Mouse (Mus musculus) CH12.LX (cell line): ENCODE results near the gene Mettl24. TPM values are rescaled to one million over a fixed set of nuclear protein-coding genes. Genes with fewer than 3 reads are reported as not detected.
"Not testable (repeated sequence)": the region's sequence is repeated elsewhere in the genome, so short reads cannot be mapped to it uniquely, and the experiment has no call there.

Experiments used
- DNase-seq: peaks from one replicate; pipeline ENCODE4 v3.0.0-alpha.2; 2013; ENCODE audit errors: extremely low read depth
- H3K27ac ChIP-seq: 2 replicates; pipeline ENCODE4 v1.5.1; 2012; ENCODE audit warnings: low read depth, mild to moderate bottlenecking, control low read depth, moderate library complexity; ENCODE audit not compliant: insufficient read depth
- H3K27me3 ChIP-seq: replicated peaks from 2 replicates; pipeline ENCODE3; 2012; ENCODE audit warnings: inconsistent platforms
- H3K36me3 ChIP-seq, 2 experiments: replicated peaks in 1 of 2; 2 replicates each; pipeline versions ENCODE3 to v1.6.1; 2012; ENCODE audit warnings: inconsistent platforms in 1 of 2, low read length in 1 of 2, mild to moderate bottlenecking in 1 of 2, mixed read lengths in 1 of 2, moderate library complexity in 1 of 2; ENCODE audit not compliant: control insufficient read depth in 1 of 2, insufficient read depth in 1 of 2
- H3K4me1 ChIP-seq, 2 experiments: 2 replicates each; pipeline ENCODE4 v1.6.1; 2012; ENCODE audit warnings: inconsistent platforms in 1 of 2, moderate library complexity in 1 of 2; ENCODE audit not compliant: insufficient read depth in 2 of 2, control insufficient read depth in 1 of 2
- H3K4me2 ChIP-seq: 2 replicates; pipeline ENCODE4 v1.6.1; 2012; ENCODE audit warnings: low read depth, mild to moderate bottlenecking, control low read depth; ENCODE audit not compliant: poor library complexity, insufficient read depth, severe bottlenecking
- H3K4me3 ChIP-seq, 3 experiments: fragments of 150-350 bp in 1 of 3; sonication (generic) in 1 of 3; replicated peaks in 1 of 3; 2 replicates each; pipeline versions ENCODE3 to v1.5.1; 2011 to 2012; ENCODE audit warnings: low read depth in 2 of 3, low read length in 2 of 3, mild to moderate bottlenecking in 2 of 3, moderate library complexity in 2 of 3, control low read depth in 1 of 3, improper control_type of control experiment in 1 of 3, inconsistent platforms in 1 of 3, mixed read lengths in 1 of 3; ENCODE audit not compliant: poor library complexity in 1 of 3
- H3K79me2 ChIP-seq: replicated peaks from 2 replicates; pipeline ENCODE4 v1.6.1; 2012; ENCODE audit warnings: mild to moderate bottlenecking, moderate library complexity; ENCODE audit not compliant: control insufficient read depth, poor library complexity, insufficient read depth, severe bottlenecking; ENCODE audit errors: extremely low read depth
- H3K9ac ChIP-seq: 2 replicates; pipeline ENCODE4 v1.6.1; 2012; ENCODE audit warnings: low read depth, mild to moderate bottlenecking, control low read depth, moderate library complexity; ENCODE audit not compliant: insufficient read depth
- H3K9me3 ChIP-seq: replicated peaks from 2 replicates; pipeline ENCODE3; 2012; ENCODE audit warnings: low read length, inconsistent platforms, mixed read lengths
- BHLHE40 ChIP-seq: IDR thresholded peaks from 2 replicates; pipeline ENCODE4 v1.6.1; 2011; ENCODE audit warnings: mild to moderate bottlenecking, low read depth, low read length, improper control_type of control experiment
- CHD1 ChIP-seq: IDR thresholded peaks from 2 replicates; pipeline ENCODE4 v1.6.1; 2012; ENCODE audit warnings: low read depth, low read length, improper control_type of control experiment, inconsistent platforms
- CHD2 ChIP-seq: IDR thresholded peaks from 2 replicates; pipeline ENCODE4 v1.6.1; 2011; ENCODE audit warnings: low read length, improper control_type of control experiment
- CTCF ChIP-seq, 2 experiments: IDR thresholded peaks in 1 of 2; conservative IDR thresholded peaks in 1 of 2; 2 replicates each; pipeline ENCODE4 v1.5.1; 2011 to 2012; ENCODE audit warnings: low read depth in 2 of 2, low read length in 2 of 2, improper control_type of control experiment in 1 of 2, inconsistent platforms in 1 of 2, mild to moderate bottlenecking in 1 of 2, moderate library complexity in 1 of 2
- E2F4 ChIP-seq: IDR thresholded peaks from 2 replicates; pipeline ENCODE4 v1.6.1; 2011; ENCODE audit warnings: low read depth, low read length, improper control_type of control experiment; ENCODE audit not compliant: insufficient replicate concordance
- ELF1 ChIP-seq: IDR thresholded peaks from 2 replicates; pipeline ENCODE4 v1.6.1; 2014; ENCODE audit warnings: low read depth, mild to moderate bottlenecking, inconsistent platforms, low read length, improper control_type of control experiment
- EP300 ChIP-seq: IDR thresholded peaks from 2 replicates; pipeline ENCODE4 v1.6.1; 2011; ENCODE audit warnings: low read length, improper control_type of control experiment
- GABPA ChIP-seq: IDR thresholded peaks from 2 replicates; pipeline ENCODE4 v1.6.1; 2012; ENCODE audit warnings: low read depth, low read length, improper control_type of control experiment, inconsistent platforms; ENCODE audit not compliant: insufficient replicate concordance
- HCFC1 ChIP-seq: IDR thresholded peaks from 2 replicates; pipeline ENCODE4 v1.6.1; 2012; ENCODE audit warnings: low read depth, mild to moderate bottlenecking, inconsistent platforms, low read length, improper control_type of control experiment
- IRF4 ChIP-seq: IDR thresholded peaks from 2 replicates; pipeline ENCODE4 v1.6.1; 2014; ENCODE audit warnings: low read depth, mild to moderate bottlenecking, inconsistent platforms, low read length, improper control_type of control experiment
- JUND ChIP-seq: conservative IDR thresholded peaks from 2 replicates; pipeline ENCODE4 v1.6.1; 2011; ENCODE audit warnings: low read depth, low read length, improper control_type of control experiment
- KAT2A ChIP-seq: IDR thresholded peaks from 2 replicates; pipeline ENCODE4 v1.6.1; 2012; ENCODE audit warnings: low read length, improper control_type of control experiment, inconsistent platforms; ENCODE audit not compliant: insufficient replicate concordance
- MAFK ChIP-seq: IDR thresholded peaks from 2 replicates; pipeline ENCODE4 v1.6.1; 2011; ENCODE audit warnings: low read length, improper control_type of control experiment; ENCODE audit not compliant: insufficient replicate concordance
- MAX ChIP-seq: IDR thresholded peaks from 2 replicates; pipeline ENCODE4 v1.6.1; 2011; ENCODE audit warnings: low read length, improper control_type of control experiment
- MEF2A ChIP-seq: IDR thresholded peaks from 2 replicates; pipeline ENCODE4 v1.6.1; 2014; ENCODE audit warnings: low read depth, mild to moderate bottlenecking, inconsistent platforms, low read length, improper control_type of control experiment, borderline replicate concordance
- MYC ChIP-seq: IDR thresholded peaks from 2 replicates; pipeline ENCODE4 v1.6.1; 2011; ENCODE audit warnings: low read depth, mild to moderate bottlenecking, improper control_type of control experiment, low read length
- POLR2A ChIP-seq: IDR thresholded peaks from 2 replicates; pipeline ENCODE4 v1.6.1; 2011; ENCODE audit warnings: low read depth, mild to moderate bottlenecking, improper control_type of control experiment, low read length
- POLR2AphosphoS2 ChIP-seq: IDR thresholded peaks from 2 replicates; pipeline ENCODE4 v1.6.1; 2011; ENCODE audit warnings: low read depth, low read length, improper control_type of control experiment
- RAD21 ChIP-seq: IDR thresholded peaks from 2 replicates; pipeline ENCODE4 v1.6.1; 2011; ENCODE audit warnings: low read depth, mild to moderate bottlenecking, low read length, improper control_type of control experiment, moderate library complexity
- RCOR1 ChIP-seq: conservative IDR thresholded peaks from 2 replicates; pipeline ENCODE4 v1.6.1; 2012; ENCODE audit warnings: low read depth, mild to moderate bottlenecking, inconsistent platforms, low read length, improper control_type of control experiment
- SIN3A ChIP-seq: IDR thresholded peaks from 2 replicates; pipeline ENCODE4 v1.6.1; 2012; ENCODE audit warnings: low read length, improper control_type of control experiment, inconsistent platforms
- TBP ChIP-seq: conservative IDR thresholded peaks from 2 replicates; pipeline ENCODE4 v1.6.1; 2011; ENCODE audit warnings: low read depth, low read length, improper control_type of control experiment
- TCF12 ChIP-seq: IDR thresholded peaks from 2 replicates; pipeline ENCODE4 v1.6.1; 2014; ENCODE audit warnings: low read depth, mild to moderate bottlenecking, inconsistent platforms, low read length, improper control_type of control experiment
- UBTF ChIP-seq: IDR thresholded peaks from 2 replicates; pipeline ENCODE4 v1.6.1; 2012; ENCODE audit warnings: low read depth, mild to moderate bottlenecking, inconsistent platforms, low read length, improper control_type of control experiment, moderate library complexity
- USF2 ChIP-seq: conservative IDR thresholded peaks from 2 replicates; pipeline ENCODE4 v1.6.1; 2011; ENCODE audit warnings: low read depth, low read length, improper control_type of control experiment
- ZMIZ1 ChIP-seq: IDR thresholded peaks from 2 replicates; pipeline ENCODE4 v1.6.1; 2012; ENCODE audit warnings: low read depth, mild to moderate bottlenecking, inconsistent platforms, low read length, improper control_type of control experiment
- ZNF384 ChIP-seq: IDR thresholded peaks from 2 replicates; pipeline ENCODE4 v1.6.1; 2012; ENCODE audit warnings: low read depth, low read length, improper control_type of control experiment, inconsistent platforms
- dilution Hi-C: fragments of 300-500 bp; cut with MboI; formaldehyde crosslinking; loops from 2 replicates; pipeline ENCODE4 v1.14.3; 2020; ENCODE audit warnings: low sequenced_read_pairs; ENCODE audit not compliant: extremely low pct_unique_long_range_greater_than_20kb, extremely low pct_ligation_motif_present
- in situ Hi-C: fragments of 300-500 bp; cut with MboI; formaldehyde crosslinking; loops from 3 replicates; pipeline ENCODE4 v1.14.3; 2019; ENCODE audit warnings: low sequenced_read_pairs, low pct_ligation_motif_present, low pct_unique_long_range_greater_than_20kb, mixed read lengths
- polyA plus RNA-seq: library from polyadenylated mRNA; unstranded; fragments of >175 nt; gene quantifications from 2 replicates; pipeline ENCODE4 v1.2.1, GENCODE M21; 2012; ENCODE audit warnings: low read depth; ENCODE audit not compliant: insufficient read length
- total RNA-seq, 2 experiments: library from RNA; depleted of rRNA; stranded (reverse); fragments of 300-350 nt in 1 of 2; fragments of >200 nt in 1 of 2; gene quantifications; 2 replicates each; pipeline ENCODE4 v1.2.3; 2012 to 2014

Gene Mettl24
- total and polyA plus RNA-seq, 3 experiments, result not detected

DNA sequence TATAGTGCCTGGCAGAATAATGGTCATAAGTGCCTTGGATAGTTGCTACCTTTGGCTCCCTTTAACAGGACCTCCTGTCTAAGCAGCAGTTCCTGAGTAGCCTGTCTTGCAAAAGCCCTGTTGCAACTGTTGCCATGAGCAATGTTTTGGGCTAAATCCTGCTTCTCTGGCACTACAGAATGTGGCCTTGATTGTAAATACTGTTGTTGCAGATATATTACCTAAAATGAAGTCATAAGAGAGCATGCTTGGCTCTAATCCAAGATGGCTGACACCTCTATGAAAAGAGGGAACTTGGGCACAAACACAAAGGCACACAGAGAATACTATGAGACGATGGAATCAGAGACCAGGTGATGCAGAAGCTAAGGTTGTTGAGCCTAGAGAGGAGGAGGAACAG is 122.1 kb downstream of the Mettl24 start:
- Histone ChIP-seq H3K4me2 (no peak overlapping the region), H3K27me3 (no peaks in the 10 kb centered on the region), H3K9me3 (no peaks in the 10 kb centered on the region), H3K9ac (no peak overlapping the region), H3K27ac (no peak overlapping the region), H3K4me1 (no peaks in the 10 kb centered on the region), H3K79me2 (no peaks in the 10 kb centered on the region), H3K4me3 (no peak overlapping the region), H3K36me3 (no peaks in the 10 kb centered on the region)
- in situ Hi-C loops (no loop called here), dilution Hi-C loops (no loop called here)
- DNase-seq, result no peak
- TF ChIP-seq ZMIZ1, result no peak
- no peak for TF ChIP-seq GABPA
- no peak for TF ChIP-seq EP300
- no peak for TF ChIP-seq CHD2
- TF ChIP-seq RAD21, result no peak
- no peak for TF ChIP-seq E2F4
- TF ChIP-seq MAX, result no peak
- no peak for TF ChIP-seq MEF2A
- no peak for TF ChIP-seq SIN3A
- TF ChIP-seq JUND, result no peak
- TF ChIP-seq KAT2A, result no peak
- no peak for TF ChIP-seq TBP
- TF ChIP-seq ELF1, result no peak
- TF ChIP-seq USF2, result no peak
- no peak for TF ChIP-seq CHD1
- no peak for TF ChIP-seq CTCF (conservative IDR thresholded peaks at IDR 0.05 in 1 of 2, IDR thresholded peaks at IDR 0.05 in 1 of 2; ENCODE audit: low read depth in 2 of 2, low read length in 2 of 2)
- TF ChIP-seq BHLHE40, result no peak
- TF ChIP-seq MYC, result no peak
- no peak for TF ChIP-seq UBTF
- TF ChIP-seq RCOR1, result no peak

GRCm38 (mm10) chr10:40806221-40806620 is 123.1 kb downstream of the Mettl24 start:
- TF ChIP-seq KAT2A, result no peak
- TF ChIP-seq EP300, result no peak
- no peak for TF ChIP-seq RAD21
- TF ChIP-seq CTCF (conservative IDR thresholded peaks at IDR 0.05 in 1 of 2, IDR thresholded peaks at IDR 0.05 in 1 of 2; ENCODE audit: low read depth in 2 of 2, low read length in 2 of 2), result no peak
- no peak for TF ChIP-seq HCFC1
- no peak for TF ChIP-seq POLR2A
- TF ChIP-seq ELF1, result no peak
- no peak for TF ChIP-seq TBP
- no peak for TF ChIP-seq RCOR1
- no peak for TF ChIP-seq TCF12
- no peak for TF ChIP-seq CHD2
- TF ChIP-seq IRF4, result no peak
- TF ChIP-seq POLR2AphosphoS2, result no peak
- no peak for TF ChIP-seq SIN3A
- no peak for TF ChIP-seq UBTF
- TF ChIP-seq MAFK, result no peak
- TF ChIP-seq ZNF384, result no peak
- Histone ChIP-seq H3K4me3 (no peak overlapping the region), H3K79me2 (no peaks in the 10 kb centered on the region), H3K36me3 (no peaks in the 10 kb centered on the region), H3K9ac (no peak overlapping the region), H3K9me3 (no peaks in the 10 kb centered on the region), H3K4me2 (no peak overlapping the region), H3K4me1 (no peaks in the 10 kb centered on the region), H3K27ac (no peak overlapping the region), H3K27me3 (no peaks in the 10 kb centered on the region)
- in situ Hi-C loops (no loop called here), dilution Hi-C loops (no loop called here)
- no peak for DNase-seq

- H3K4me3 ChIP-seq, H3K36me3 ChIP-seq, H3K27me3 ChIP-seq, H3K79me2 ChIP-seq, H3K27ac ChIP-seq, in situ Hi-C loops, H3K9ac ChIP-seq, DNase-seq, H3K4me2 ChIP-seq, dilution Hi-C loops, H3K4me1 ChIP-seq, H3K9me3 ChIP-seq: not testable (repeated sequence)
Observed at GRCm38 (mm10) chr10:40809411-40809910, 126.4 kb downstream of the Mettl24 start.
